Mouse (Mus musculus): ENCODE data around the gene Ctnnd2. TPM values are rescaled to one million over a fixed set of nuclear protein-coding genes. Genes with fewer than 3 reads are reported as not detected.
"Not testable (repeated sequence)": the region's sequence is repeated elsewhere in the genome, so short reads cannot be mapped to it uniquely, and the experiment has no call there.

Ctnnd2 gene
- polyA plus RNA-seq (2014; fragmentation: Nextera tagmentation; extraction: Ambion mirVana), result 3.6 and 3.8 TPM in 2 replicates

GRCm38 (mm10) chr15:30172391-30173281, at the start of gene Ctnnd2:
Gene Ctnnd2 (plus strand): TSS chr15:30172593.
- peaks cover 29% of the 10 kb centered on the region; the same call in 1 of the 2 replicates for H3K27me3 ChIP-seq (replicated peaks; ENCODE audit: control insufficient read depth, insufficient read depth, low read length)
- under 1% methylated on average over 106 of the region's 136 CpGs for WGBS
- ATAC-seq (replicated peaks; ENCODE audit: low FRiP score, low TSS enrichment, low read depth), result peak; percentile 84
- peak; percentile 86 for DNase-seq (ENCODE audit: low spot score)
- H3K36me3 ChIP-seq (ENCODE audit: control insufficient read depth, insufficient read depth, low read length), result no peaks in the 10 kb centered on the region
- 0 out of 2 replicates have a peak, but pooled peaks cover 3% of the 10 kb centered on the region for H3K4me1 ChIP-seq (replicated peaks; ENCODE audit: control insufficient read depth, insufficient read depth, low read length)
- H3K9ac ChIP-seq (ENCODE audit: low read length), result peak within 1 kb of the TSS; percentile 43
- H3K4me2 ChIP-seq (ENCODE audit: low read length), result peak within 1 kb of the TSS; percentile 99
- H3K27ac ChIP-seq (ENCODE audit: low read depth), result peak within 1 kb of the TSS; percentile 38; the same call in 1 of the 2 replicates
- peak within 1 kb of the TSS; percentile 63 for H3K4me3 ChIP-seq (ENCODE audit: low read depth, low read length)
- H3K9me3 ChIP-seq (ENCODE audit: control insufficient read depth, low read length), result no peaks in the 10 kb centered on the region

DNA sequence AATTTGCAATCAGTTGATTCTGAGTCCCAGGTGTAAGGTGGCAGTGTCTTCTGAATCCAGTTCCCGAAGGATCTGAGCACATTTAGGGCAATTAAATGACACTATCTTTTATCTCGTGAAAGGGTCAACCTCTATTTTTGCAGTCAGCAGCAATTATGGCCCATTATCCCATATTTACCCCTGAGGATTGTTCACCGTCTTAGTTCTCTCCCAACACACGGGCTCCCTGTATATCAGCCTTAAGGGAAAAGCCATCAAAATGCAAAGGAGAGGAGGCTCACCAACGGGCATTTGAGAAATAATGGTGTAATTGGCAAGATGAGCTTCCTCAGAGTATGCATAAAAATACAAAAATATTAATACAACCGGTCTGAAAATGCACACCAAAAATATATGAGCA, 41.7 kb upstream of the Ctnnd2 start:
- H3K27me3 ChIP-seq (replicated peaks; ENCODE audit: control insufficient read depth, insufficient read depth, low read length), result no peaks in the 10 kb centered on the region
- H3K4me3 ChIP-seq (ENCODE audit: low read depth, low read length), result no peak overlapping the region
- WGBS, result 75% methylated on average over 6 of the region's 6 CpGs
- H3K9ac ChIP-seq (ENCODE audit: low read length), result no peak overlapping the region
- H3K4me2 ChIP-seq (ENCODE audit: low read length), result no peak overlapping the region
- no peaks in the 10 kb centered on the region for H3K9me3 ChIP-seq (ENCODE audit: control insufficient read depth, low read length)
- DNase-seq (ENCODE audit: low spot score) (no peak), ATAC-seq (replicated peaks; ENCODE audit: low FRiP score, low TSS enrichment, low read depth) (no peak)
- H3K4me1 ChIP-seq (replicated peaks; ENCODE audit: control insufficient read depth, insufficient read depth, low read length), result no peaks in the 10 kb centered on the region
- H3K27ac ChIP-seq (ENCODE audit: low read depth), result no peak overlapping the region
- H3K36me3 ChIP-seq (ENCODE audit: control insufficient read depth, insufficient read depth, low read length), result no peaks in the 10 kb centered on the region

DNA sequence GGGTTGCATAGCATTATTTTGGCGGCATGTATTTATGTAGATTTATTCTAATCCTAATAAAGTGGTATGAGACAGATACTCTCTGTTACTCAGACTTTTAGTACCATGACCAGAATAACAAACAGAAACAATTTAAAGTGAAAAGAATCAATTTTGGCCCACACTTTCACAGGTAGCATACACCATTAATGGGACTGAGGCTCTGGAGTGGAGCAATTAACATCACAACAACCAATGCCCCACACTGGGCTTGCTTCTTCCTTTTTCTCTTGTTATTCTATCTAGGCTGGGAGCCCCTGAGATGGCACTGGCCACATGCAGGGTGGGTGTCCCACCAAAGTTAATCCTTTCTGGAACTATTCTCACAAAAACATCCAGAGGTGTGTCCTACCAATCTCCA, 32.8 kb upstream of the Ctnnd2 start:
- H3K36me3 ChIP-seq (ENCODE audit: control insufficient read depth, insufficient read depth, low read length); H3K27ac ChIP-seq (ENCODE audit: low read depth); ATAC-seq (replicated peaks; ENCODE audit: low FRiP score, low TSS enrichment, low read depth); DNase-seq (ENCODE audit: low spot score); H3K4me2 ChIP-seq (ENCODE audit: low read length); H3K9me3 ChIP-seq (ENCODE audit: control insufficient read depth, low read length); H3K4me1 ChIP-seq (replicated peaks; ENCODE audit: control insufficient read depth, insufficient read depth, low read length); H3K27me3 ChIP-seq (replicated peaks; ENCODE audit: control insufficient read depth, insufficient read depth, low read length); H3K4me3 ChIP-seq (ENCODE audit: low read depth, low read length); H3K9ac ChIP-seq (ENCODE audit: low read length): not testable (repeated sequence)
- 51% methylated on average over 1 of the region's 1 CpGs for WGBS

GRCm38 (mm10) chr15:30145413-30145812, 27.0 kb upstream of the Ctnnd2 start:
- H3K4me3 ChIP-seq (ENCODE audit: low read depth, low read length), result no peak overlapping the region
- 84% methylated on average over 2 of the region's 2 CpGs for WGBS
- ATAC-seq (replicated peaks; ENCODE audit: low FRiP score, low TSS enrichment, low read depth), result no peak

GRCm38 (mm10) chr15:30152176-30152575, 20.2 kb upstream of the Ctnnd2 start:
- 46% methylated on average over 2 of the region's 2 CpGs for WGBS

More at GRCm38 (mm10) chr15:30145413-30145812, 27.0 kb upstream of the Ctnnd2 start:
- no peak for DNase-seq (ENCODE audit: low spot score)
- H3K9ac ChIP-seq (ENCODE audit: low read length), result no peak overlapping the region
- H3K4me1 ChIP-seq (replicated peaks; ENCODE audit: control insufficient read depth, insufficient read depth, low read length), result no peaks in the 10 kb centered on the region
- H3K27me3 ChIP-seq (replicated peaks; ENCODE audit: control insufficient read depth, insufficient read depth, low read length), result no peaks in the 10 kb centered on the region
- no peak overlapping the region for H3K4me2 ChIP-seq (ENCODE audit: low read length)
- H3K9me3 ChIP-seq (ENCODE audit: control insufficient read depth, low read length), result no peaks in the 10 kb centered on the region
- H3K36me3 ChIP-seq (ENCODE audit: control insufficient read depth, insufficient read depth, low read length), result no peaks in the 10 kb centered on the region
- no peak overlapping the region for H3K27ac ChIP-seq (ENCODE audit: low read depth)

DNA sequence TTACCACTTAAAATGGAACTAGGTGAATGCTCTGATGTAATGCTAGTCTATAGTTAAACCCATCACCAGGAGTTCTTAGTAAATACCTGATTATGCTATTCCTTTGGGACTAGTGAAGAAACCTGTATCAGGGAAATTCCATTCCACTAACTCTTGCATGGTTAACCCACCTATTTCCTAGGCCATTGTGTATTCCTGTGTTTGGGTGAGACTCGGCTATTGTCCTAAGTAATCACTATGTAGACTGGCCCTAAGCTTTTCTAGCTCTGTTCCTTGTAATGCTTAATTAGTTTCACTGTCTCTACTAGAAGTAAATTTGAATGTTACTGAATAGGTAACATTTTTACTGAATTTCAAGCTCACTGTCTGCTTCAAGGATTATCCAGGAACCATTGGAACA, 14.4 kb upstream of the Ctnnd2 start:
- Histone ChIP-seq H3K36me3 (ENCODE audit: control insufficient read depth, insufficient read depth, low read length) (no peaks in the 10 kb centered on the region), H3K9ac (ENCODE audit: low read length) (no peak overlapping the region), H3K4me2 (ENCODE audit: low read length) (no peak overlapping the region), H3K9me3 (ENCODE audit: control insufficient read depth, low read length) (no peaks in the 10 kb centered on the region), H3K27me3 (replicated peaks; ENCODE audit: control insufficient read depth, insufficient read depth, low read length) (no peaks in the 10 kb centered on the region), H3K4me1 (replicated peaks; ENCODE audit: control insufficient read depth, insufficient read depth, low read length) (no peaks in the 10 kb centered on the region), H3K4me3 (ENCODE audit: low read depth, low read length) (no peak overlapping the region), H3K27ac (ENCODE audit: low read depth) (no peak overlapping the region)
- DNase-seq (ENCODE audit: low spot score) (no peak), ATAC-seq (replicated peaks; ENCODE audit: low FRiP score, low TSS enrichment, low read depth) (no peak)
- WGBS, result 90% methylated on average over 1 of the region's 1 CpGs

More at GRCm38 (mm10) chr15:30152176-30152575, 20.2 kb upstream of the Ctnnd2 start:
- H3K9me3 ChIP-seq (ENCODE audit: control insufficient read depth, low read length), result no peaks in the 10 kb centered on the region
- no peak overlapping the region for H3K27ac ChIP-seq (ENCODE audit: low read depth)
- H3K27me3 ChIP-seq (replicated peaks; ENCODE audit: control insufficient read depth, insufficient read depth, low read length), result no peaks in the 10 kb centered on the region
- no peaks in the 10 kb centered on the region for H3K36me3 ChIP-seq (ENCODE audit: control insufficient read depth, insufficient read depth, low read length)
- H3K4me1 ChIP-seq (replicated peaks; ENCODE audit: control insufficient read depth, insufficient read depth, low read length), result no peaks in the 10 kb centered on the region
- no peak for ATAC-seq (replicated peaks; ENCODE audit: low FRiP score, low TSS enrichment, low read depth)
- H3K4me3 ChIP-seq (ENCODE audit: low read depth, low read length), result no peak overlapping the region
- H3K9ac ChIP-seq (ENCODE audit: low read length), result no peak overlapping the region
- peak; percentile 36 for DNase-seq (ENCODE audit: low spot score)
- no peak overlapping the region for H3K4me2 ChIP-seq (ENCODE audit: low read length)

GRCm38 (mm10) chr15:30170031-30170430, 2.4 kb upstream of the Ctnnd2 start:
- 71% methylated on average over 8 of the region's 8 CpGs for WGBS
- Histone ChIP-seq H3K27me3 (replicated peaks; ENCODE audit: control insufficient read depth, insufficient read depth, low read length) (peaks cover 24% of the 10 kb centered on the region; the same call in 1 of the 2 replicates), H3K4me1 (replicated peaks; ENCODE audit: control insufficient read depth, insufficient read depth, low read length) (0 out of 2 replicates have a peak, but pooled peaks cover 3% of the 10 kb centered on the region), H3K4me3 (ENCODE audit: low read depth, low read length) (no peak overlapping the region), H3K27ac (ENCODE audit: low read depth) (no peak overlapping the region), H3K36me3 (ENCODE audit: control insufficient read depth, insufficient read depth, low read length) (no peaks in the 10 kb centered on the region), H3K9me3 (ENCODE audit: control insufficient read depth, low read length) (no peaks in the 10 kb centered on the region), H3K4me2 (ENCODE audit: low read length) (no peak overlapping the region), H3K9ac (ENCODE audit: low read length) (no peak overlapping the region)
- DNase-seq (ENCODE audit: low spot score) (no peak), ATAC-seq (replicated peaks; ENCODE audit: low FRiP score, low TSS enrichment, low read depth) (no peak)

DNA sequence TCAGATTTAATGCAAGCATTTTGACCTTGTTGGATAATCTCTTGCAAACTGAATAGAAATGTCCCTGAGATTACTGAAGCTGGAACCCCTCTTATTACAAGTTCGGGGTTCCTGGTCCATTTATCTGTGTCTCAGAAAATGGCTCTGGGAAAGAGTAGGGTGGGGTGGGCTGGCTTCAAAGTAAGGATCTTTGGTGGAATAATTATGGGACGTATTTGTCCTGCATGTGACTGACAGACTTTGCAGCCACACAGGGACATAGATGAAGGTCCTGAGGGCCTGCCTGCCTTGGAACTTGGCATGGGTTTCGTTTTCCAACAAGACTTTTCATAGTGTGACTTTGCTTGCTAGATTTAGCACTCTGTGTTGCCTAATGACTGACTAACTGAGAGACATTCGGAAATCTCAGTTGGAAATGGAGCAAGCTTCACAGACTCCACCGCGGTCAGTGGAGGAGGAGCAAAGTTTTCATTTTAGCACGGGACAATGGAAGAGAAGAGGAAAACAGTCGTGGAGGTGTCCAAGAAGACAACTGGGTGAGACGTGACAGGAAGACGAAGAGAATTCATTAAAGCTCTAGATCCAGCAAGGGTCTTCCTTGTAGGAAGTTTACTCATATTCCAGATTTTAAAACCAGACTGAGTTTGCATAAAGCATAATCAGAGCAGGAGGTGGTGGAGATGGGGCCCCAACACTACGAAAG, 749 bp upstream of the Ctnnd2 start:
- no peaks in the 10 kb centered on the region for H3K36me3 ChIP-seq (ENCODE audit: control insufficient read depth, insufficient read depth, low read length)
- peaks cover 29% of the 10 kb centered on the region; the same call in 1 of the 2 replicates for H3K27me3 ChIP-seq (replicated peaks; ENCODE audit: control insufficient read depth, insufficient read depth, low read length)
- no peak overlapping the region for H3K27ac ChIP-seq (ENCODE audit: low read depth)
- H3K4me1 ChIP-seq (replicated peaks; ENCODE audit: control insufficient read depth, insufficient read depth, low read length), result 0 out of 2 replicates have a peak, but pooled peaks cover 3% of the 10 kb centered on the region
- H3K9me3 ChIP-seq (ENCODE audit: control insufficient read depth, low read length), result no peaks in the 10 kb centered on the region
- 26% methylated on average over 11 of the region's 11 CpGs for WGBS
- H3K4me2 ChIP-seq (ENCODE audit: low read length), result peak overlapping the region; percentile 99
- ATAC-seq (replicated peaks; ENCODE audit: low FRiP score, low TSS enrichment, low read depth) (no peak), DNase-seq (ENCODE audit: low spot score) (peak; percentile 53)
- peak overlapping the region; percentile 63; the same call in 1 of the 2 replicates for H3K4me3 ChIP-seq (ENCODE audit: low read depth, low read length)
- no peak overlapping the region for H3K9ac ChIP-seq (ENCODE audit: low read length)
